Comparison of ENCODE assay signal across 20 mouse cellular contexts in the genomic region with DNA sequence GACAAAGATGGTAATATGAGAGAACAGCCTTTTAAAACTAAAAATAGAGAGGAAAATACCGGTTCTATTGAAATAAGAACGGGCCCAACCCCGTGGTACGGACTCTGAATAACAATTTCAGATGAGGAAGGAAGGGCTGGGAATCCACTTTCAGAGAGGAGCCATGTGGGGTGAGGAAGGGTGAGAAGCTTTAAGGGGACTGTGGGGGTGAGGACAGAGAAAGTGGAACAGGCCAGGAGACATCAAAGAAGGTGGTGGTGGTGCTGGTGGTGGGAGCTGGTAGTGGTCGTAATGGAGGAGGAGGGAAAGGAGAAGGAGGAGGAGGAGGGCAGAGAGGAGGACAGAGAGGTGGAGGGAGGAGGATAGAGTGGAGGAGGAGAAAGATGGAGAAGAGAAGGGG. TPM values are rescaled to one million over a fixed set of nuclear protein-coding genes. Genes with fewer than 3 reads are reported as not detected.
"Had no signal": no experiment of that assay in that cellular context is flagged by ENCODE, and none has a peak within 500 bp of the region (broad histone marks: within the 10 kb centered on the region; RNA-seq: fewer than 3 reads in every experiment).

No protein-coding gene starts in this region.

- H3K9me3 ChIP-seq: liver, embryonic 13.5 days; lung, embryonic 15.5 days; neural tube, embryonic 15.5 days; stomach, embryonic 15.5 days had no signal

- H3K36me3 ChIP-seq: liver, embryonic 13.5 days; lung, embryonic 15.5 days; neural tube, embryonic 15.5 days; stomach, embryonic 15.5 days had no signal

- H3K4me3 ChIP-seq: liver, embryonic 13.5 days; lung, embryonic 15.5 days; megakaryocyte, embryonic 14.5 days; myocyte; neural tube, embryonic 15.5 days; stomach, embryonic 15.5 days had no signal

- H3K27ac ChIP-seq: liver, embryonic 13.5 days; lung, embryonic 15.5 days; macrophage; neural tube, embryonic 15.5 days; stomach, embryonic 15.5 days had no signal

- H3K27me3 ChIP-seq: liver, embryonic 13.5 days; lung, embryonic 15.5 days; neural tube, embryonic 15.5 days; stomach, embryonic 15.5 days had no signal

- H3K4me1 ChIP-seq: liver, embryonic 13.5 days; lung, embryonic 15.5 days; neural tube, embryonic 15.5 days; stomach, embryonic 15.5 days had no signal

- DNase-seq: kidney, adult 8-10 months; kidney, postnatal 25 days; liver; liver, embryonic 13.5 days; liver, postnatal 0 days; lung, postnatal 14 days; retina, postnatal 1 day; right cerebral cortex, postnatal 4 days; spleen, adult 18-20 months; thymus, adult 2 months; thymus, postnatal 25 days had no signal

- H3K9ac ChIP-seq: liver, embryonic 13.5 days; liver, postnatal 0 days; lung, embryonic 15.5 days; neural tube, embryonic 15.5 days; stomach, embryonic 15.5 days had no signal

- ATAC-seq: inflammation-experienced regulatory T-cells, adult 6 months; intestine, postnatal 0 days; liver, postnatal 0 days had no signal

- H3K4me2 ChIP-seq: liver, embryonic 13.5 days; lung, embryonic 15.5 days; neural tube, embryonic 15.5 days; stomach, embryonic 15.5 days had no signal

RNA-seq across cellular contexts. Expression of gene Drd1, which starts 59.4 kb away (rescaled TPM):
- polyA plus RNA-seq: limb, embryonic 11.5 days; liver, embryonic 13.5 days; liver, postnatal 0 days; myocyte had no signal
